Mouse (Mus musculus) kidney, adult 2 months (tissue): ENCODE results near the gene Vac14.

Source experiments
- CTCF ChIP-seq: fragments of 200-500 bp; conservative IDR thresholded peaks from 2 replicates; pipeline ENCODE4 v1.5.1; 2011; ENCODE audit warnings: low read depth, mild to moderate bottlenecking, control low read depth, low read length, moderate library complexity, mixed read lengths; ENCODE audit not compliant: insufficient read depth, insufficient read length
- POLR2A ChIP-seq: fragments of 200-500 bp; IDR thresholded peaks from one replicate; pipeline ENCODE4 v1.6.1; 2011; ENCODE audit warnings: low read depth, low read length, control low read depth

DNA sequence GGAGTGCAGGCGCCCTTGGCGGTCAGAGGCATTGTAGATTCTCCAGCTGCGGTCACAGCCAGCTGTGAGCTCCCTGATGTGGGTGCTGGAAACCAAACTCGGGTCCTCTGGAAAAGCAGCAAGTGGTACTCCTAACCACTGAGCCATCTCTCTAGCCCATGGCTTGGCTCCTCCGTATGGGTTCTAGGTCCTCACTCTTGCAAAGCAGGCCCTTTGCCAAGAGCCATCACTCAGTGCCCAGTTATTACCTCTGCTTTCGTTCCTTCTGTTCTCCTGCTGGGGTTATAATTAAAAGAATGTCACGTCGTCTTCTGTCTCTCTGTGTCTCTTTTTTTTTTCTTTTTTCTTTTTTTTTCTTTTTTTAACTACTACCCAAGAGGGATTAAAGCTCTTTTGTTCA lies 114.7 kb downstream of the Vac14 start:
- TF ChIP-seq CTCF, result no peak
- no peak for TF ChIP-seq POLR2A
